Mouse (Mus musculus): ENCODE measurements around the gene Szrd1. TPM values are rescaled to one million over a fixed set of nuclear protein-coding genes. Genes with fewer than 3 reads are reported as not detected.
A peak's percentile ranks its signal among the peaks of the same experiment; 100 is the strongest.
"Not testable (repeated sequence)": the region's sequence is repeated elsewhere in the genome, so short reads cannot be mapped to it uniquely, and the experiment has no call there.

The Szrd1 gene
- polyA plus RNA-seq, 1 experiment from 2014 or later: 29.5 TPM

GRCm38 (mm10) chr4:141140967-141141366, 1.4 kb upstream of the Szrd1 start:
- Histone ChIP-seq H3K36me3 (ENCODE audit: control insufficient read depth, insufficient read depth) (no peaks in the 10 kb centered on the region), H3K9me3 (replicated peaks; ENCODE audit: control insufficient read depth, low read length) (no peaks in the 10 kb centered on the region), H3K4me2 (ENCODE audit: low read depth, low read length) (no peak overlapping the region), H3K9ac (ENCODE audit: low read length) (no peak overlapping the region), H3K27me3 (ENCODE audit: control insufficient read depth, insufficient read depth, low read length) (no peaks in the 10 kb centered on the region), H3K4me1 (ENCODE audit: control insufficient read depth, insufficient read depth, low read length) (peaks cover 22% of the 10 kb centered on the region), H3K27ac (ENCODE audit: low read length) (no peak overlapping the region), H3K4me3 (ENCODE audit: low read length) (no peak overlapping the region)
- 80% methylated on average over 6 of the region's 6 CpGs for WGBS
- no peak for ATAC-seq (replicated peaks; ENCODE audit: extremely low read depth, insufficient read depth, low FRiP score)

DNA sequence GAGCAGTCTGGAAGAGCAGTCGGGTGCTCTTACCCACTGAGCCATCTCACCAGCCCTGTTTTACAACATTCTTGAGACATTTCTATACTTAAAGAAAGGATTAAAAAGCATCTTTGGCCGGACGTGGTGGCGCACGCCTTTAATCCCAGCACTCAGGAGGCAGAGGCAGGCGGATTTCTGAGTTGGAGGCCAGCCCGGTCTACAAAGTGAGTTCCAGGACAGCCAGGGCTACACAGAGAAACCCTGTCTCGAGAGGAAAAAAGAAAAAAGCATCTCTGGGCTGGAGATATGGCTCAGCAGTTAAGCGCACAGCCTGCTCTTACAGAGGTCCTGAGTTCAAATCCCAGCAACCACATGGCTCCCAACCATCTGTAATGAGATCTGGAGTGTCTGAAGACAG, 779 bp upstream of the Szrd1 start:
- H3K4me3 ChIP-seq (ENCODE audit: low read length); ATAC-seq (replicated peaks; ENCODE audit: extremely low read depth, insufficient read depth, low FRiP score); H3K27ac ChIP-seq (ENCODE audit: low read length); H3K9ac ChIP-seq (ENCODE audit: low read length); H3K36me3 ChIP-seq (ENCODE audit: control insufficient read depth, insufficient read depth); H3K9me3 ChIP-seq (replicated peaks; ENCODE audit: control insufficient read depth, low read length); H3K27me3 ChIP-seq (ENCODE audit: control insufficient read depth, insufficient read depth, low read length); H3K4me2 ChIP-seq (ENCODE audit: low read depth, low read length): not testable (repeated sequence)
- peaks cover 26% of the 10 kb centered on the region for H3K4me1 ChIP-seq (ENCODE audit: control insufficient read depth, insufficient read depth, low read length)
- 89% methylated on average over 9 of the region's 9 CpGs for WGBS

- Histone ChIP-seq H3K4me3 (ENCODE audit: low read length) (peak overlapping the region; percentile 69), H3K9ac (ENCODE audit: low read length) (peak overlapping the region; percentile 81), H3K27ac (ENCODE audit: low read length) (peak overlapping the region; percentile 87), H3K27me3 (ENCODE audit: control insufficient read depth, insufficient read depth, low read length) (no peaks in the 10 kb centered on the region), H3K4me1 (ENCODE audit: control insufficient read depth, insufficient read depth, low read length) (peaks cover 41% of the 10 kb centered on the region), H3K4me2 (ENCODE audit: low read depth, low read length) (peak overlapping the region; percentile 88), H3K36me3 (ENCODE audit: control insufficient read depth, insufficient read depth) (no peaks in the 10 kb centered on the region), H3K9me3 (replicated peaks; ENCODE audit: control insufficient read depth, low read length) (no peaks in the 10 kb centered on the region)
- 2% methylated on average over 29 of the region's 29 CpGs for WGBS
- no peak for ATAC-seq (replicated peaks; ENCODE audit: extremely low read depth, insufficient read depth, low FRiP score)
These were observed 1.0 kb downstream of the Szrd1 start for GRCm38 (mm10) chr4:141138425-141139115.

GRCm38 (mm10) chr4:141137740-141138139, 1.8 kb downstream of the Szrd1 start:
- not testable (repeated sequence) for ATAC-seq (replicated peaks; ENCODE audit: extremely low read depth, insufficient read depth, low FRiP score); H3K27me3 ChIP-seq (ENCODE audit: control insufficient read depth, insufficient read depth, low read length); H3K9me3 ChIP-seq (replicated peaks; ENCODE audit: control insufficient read depth, low read length); H3K36me3 ChIP-seq (ENCODE audit: control insufficient read depth, insufficient read depth); H3K27ac ChIP-seq (ENCODE audit: low read length); H3K9ac ChIP-seq (ENCODE audit: low read length)
- 54% methylated on average over 3 of the region's 3 CpGs for WGBS
- Histone ChIP-seq H3K4me3 (ENCODE audit: low read length) (peak overlapping the region; percentile 69; the same call in 1 of the 2 replicates), H3K4me2 (ENCODE audit: low read depth, low read length) (peak overlapping the region; percentile 88; the same call in 1 of the 2 replicates), H3K4me1 (ENCODE audit: control insufficient read depth, insufficient read depth, low read length) (peaks cover 48% of the 10 kb centered on the region)

- no peak for ATAC-seq (replicated peaks; ENCODE audit: extremely low read depth, insufficient read depth, low FRiP score)
- WGBS: 77% methylated on average over 7 of the region's 7 CpGs
- Histone ChIP-seq H3K9me3 (replicated peaks; ENCODE audit: control insufficient read depth, low read length) (no peaks in the 10 kb centered on the region), H3K36me3 (ENCODE audit: control insufficient read depth, insufficient read depth) (no peaks in the 10 kb centered on the region), H3K27me3 (ENCODE audit: control insufficient read depth, insufficient read depth, low read length) (no peaks in the 10 kb centered on the region), H3K4me3 (ENCODE audit: low read length) (no peak overlapping the region), H3K4me1 (ENCODE audit: control insufficient read depth, insufficient read depth, low read length) (peaks cover 64% of the 10 kb centered on the region), H3K4me2 (ENCODE audit: low read depth, low read length) (no peak overlapping the region), H3K9ac (ENCODE audit: low read length) (no peak overlapping the region), H3K27ac (ENCODE audit: low read length) (no peak overlapping the region)
These were observed 3.4 kb downstream of the Szrd1 start for GRCm38 (mm10) chr4:141136126-141136525.

DNA sequence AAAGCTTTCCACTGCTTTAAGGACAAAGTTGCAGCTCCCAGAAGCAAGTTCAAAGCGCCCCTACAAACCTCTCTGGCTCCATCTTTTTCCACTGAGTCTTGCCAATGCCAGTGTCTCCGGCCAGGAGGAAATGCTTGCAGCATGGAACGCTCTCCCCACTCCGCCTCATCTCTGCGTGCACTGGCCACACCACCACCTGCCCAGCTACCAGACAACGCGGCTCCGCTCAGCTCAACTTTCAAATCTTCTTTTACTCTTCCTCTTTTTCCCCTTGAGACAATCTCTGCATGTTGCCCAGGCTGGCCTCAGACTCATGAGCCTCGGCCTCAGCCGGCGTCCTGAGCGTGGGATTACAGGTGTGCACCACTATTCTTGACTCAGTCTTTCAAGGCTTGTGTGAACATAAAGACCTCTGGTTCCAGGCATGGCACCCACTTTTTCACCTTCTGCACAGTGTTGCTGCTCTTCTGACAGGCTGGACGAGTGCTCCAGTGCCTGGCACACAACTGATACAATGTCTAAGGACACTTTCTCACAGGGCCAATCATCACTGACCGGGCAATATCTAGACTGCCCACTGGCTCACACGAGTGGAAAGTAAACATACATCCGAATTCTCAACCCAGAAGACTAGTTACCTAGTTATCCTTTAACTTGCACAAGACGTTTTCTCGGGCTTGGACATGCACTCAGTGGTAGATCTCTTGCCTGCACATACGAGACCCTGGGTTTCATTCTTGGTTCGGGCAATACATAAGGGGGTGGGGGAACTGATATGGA, 4.6 kb downstream of the Szrd1 start:
- 55% methylated on average over 20 of the region's 20 CpGs for WGBS
- H3K27ac ChIP-seq (ENCODE audit: low read length): peak overlapping the region; percentile 64
- H3K36me3 ChIP-seq (ENCODE audit: control insufficient read depth, insufficient read depth): no peaks in the 10 kb centered on the region
- H3K9me3 ChIP-seq (replicated peaks; ENCODE audit: control insufficient read depth, low read length): no peaks in the 10 kb centered on the region
- peak overlapping the region; percentile 51; the same call in 1 of the 2 replicates for H3K9ac ChIP-seq (ENCODE audit: low read length)
- H3K4me2 ChIP-seq (ENCODE audit: low read depth, low read length): no peak overlapping the region
- ATAC-seq (replicated peaks; ENCODE audit: extremely low read depth, insufficient read depth, low FRiP score): no peak
- H3K4me3 ChIP-seq (ENCODE audit: low read length): no peak overlapping the region
- H3K27me3 ChIP-seq (ENCODE audit: control insufficient read depth, insufficient read depth, low read length): no peaks in the 10 kb centered on the region
- H3K4me1 ChIP-seq (ENCODE audit: control insufficient read depth, insufficient read depth, low read length): peaks cover 72% of the 10 kb centered on the region

DNA sequence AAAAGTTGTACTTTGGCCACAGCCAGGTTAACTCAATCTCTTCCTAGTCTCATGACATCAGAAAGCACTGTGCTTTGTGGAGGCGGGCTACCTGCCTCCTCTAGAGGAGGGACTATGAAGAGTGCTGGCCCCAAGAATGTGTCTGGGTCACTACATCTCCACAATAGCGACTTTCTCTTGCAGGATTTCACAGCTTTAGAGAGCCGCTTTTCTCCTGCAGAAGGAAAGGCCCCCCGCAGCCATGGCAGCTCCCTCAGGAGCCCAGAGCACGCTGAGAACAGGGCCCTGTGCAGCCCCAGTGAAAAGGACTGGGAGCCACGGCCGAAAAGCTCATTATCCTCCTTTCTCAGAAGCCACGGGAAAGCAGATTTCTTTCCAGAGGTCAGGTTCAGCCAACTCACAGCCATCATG, 5.5 kb downstream of the Szrd1 start:
- Histone ChIP-seq H3K4me2 (ENCODE audit: low read depth, low read length) (no peak overlapping the region), H3K4me3 (ENCODE audit: low read length) (no peak overlapping the region), H3K9ac (ENCODE audit: low read length) (peak overlapping the region; percentile 51), H3K27ac (ENCODE audit: low read length) (peak overlapping the region; percentile 64), H3K27me3 (ENCODE audit: control insufficient read depth, insufficient read depth, low read length) (no peaks in the 10 kb centered on the region), H3K4me1 (ENCODE audit: control insufficient read depth, insufficient read depth, low read length) (peaks cover 72% of the 10 kb centered on the region), H3K36me3 (ENCODE audit: control insufficient read depth, insufficient read depth) (no peaks in the 10 kb centered on the region), H3K9me3 (replicated peaks; ENCODE audit: control insufficient read depth, low read length) (no peaks in the 10 kb centered on the region)
- WGBS: 48% methylated on average over 8 of the region's 8 CpGs
- no peak for ATAC-seq (replicated peaks; ENCODE audit: extremely low read depth, insufficient read depth, low FRiP score)

DNA sequence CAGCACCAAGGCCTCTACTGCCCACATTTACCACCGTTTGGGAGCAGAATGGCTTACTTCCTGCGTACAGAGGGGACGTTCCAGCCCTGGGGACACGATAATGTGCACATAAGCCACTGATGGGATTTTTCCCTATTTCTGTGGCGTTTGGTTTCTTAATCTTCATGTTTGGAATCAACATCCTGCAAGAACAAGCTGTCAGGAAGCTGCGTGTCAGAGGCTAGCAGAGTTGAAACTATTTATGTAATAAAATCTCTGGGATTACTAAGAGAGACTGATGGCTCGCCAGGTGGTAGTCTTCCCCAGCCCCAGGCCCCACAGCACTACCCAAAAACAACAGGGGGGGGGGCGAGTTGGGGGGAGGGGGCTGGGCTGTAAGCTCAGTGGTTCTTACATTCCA, 6.3 kb downstream of the Szrd1 start:
- Histone ChIP-seq H3K27ac (ENCODE audit: low read length) (peak overlapping the region; percentile 37; the same call in 1 of the 2 replicates), H3K9me3 (replicated peaks; ENCODE audit: control insufficient read depth, low read length) (no peaks in the 10 kb centered on the region), H3K4me2 (ENCODE audit: low read depth, low read length) (no peak overlapping the region), H3K4me1 (ENCODE audit: control insufficient read depth, insufficient read depth, low read length) (peaks cover 70% of the 10 kb centered on the region), H3K36me3 (ENCODE audit: control insufficient read depth, insufficient read depth) (no peaks in the 10 kb centered on the region), H3K4me3 (ENCODE audit: low read length) (no peak overlapping the region), H3K27me3 (ENCODE audit: control insufficient read depth, insufficient read depth, low read length) (no peaks in the 10 kb centered on the region), H3K9ac (ENCODE audit: low read length) (no peak overlapping the region)
- 49% methylated on average over 8 of the region's 8 CpGs for WGBS
- ATAC-seq (replicated peaks; ENCODE audit: extremely low read depth, insufficient read depth, low FRiP score): no peak

DNA sequence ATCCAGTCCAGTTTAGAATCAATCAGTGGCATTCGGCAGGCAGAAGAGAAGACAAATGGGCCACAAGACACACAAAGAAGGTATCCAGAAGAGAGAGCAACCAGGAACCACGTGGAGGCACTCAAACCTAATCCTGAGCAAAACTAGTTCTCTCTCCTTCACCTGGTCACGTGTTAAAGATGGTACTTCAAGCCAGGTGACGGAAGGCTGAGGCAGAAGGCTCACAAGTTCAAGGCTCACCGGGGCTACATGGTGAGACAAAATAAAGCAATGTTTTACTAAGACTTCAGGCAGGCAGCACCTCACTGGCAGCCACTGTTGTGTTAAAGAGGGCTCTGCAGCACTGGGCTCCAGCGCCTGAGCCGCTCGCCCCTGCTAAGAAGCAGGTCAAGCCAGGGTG, 7.4 kb downstream of the Szrd1 start:
- Histone ChIP-seq H3K27ac (ENCODE audit: low read length) (peak overlapping the region; percentile 21), H3K36me3 (ENCODE audit: control insufficient read depth, insufficient read depth) (no peaks in the 10 kb centered on the region), H3K4me3 (ENCODE audit: low read length) (no peak overlapping the region), H3K9me3 (replicated peaks; ENCODE audit: control insufficient read depth, low read length) (no peaks in the 10 kb centered on the region), H3K9ac (ENCODE audit: low read length) (peak overlapping the region; percentile 20), H3K4me2 (ENCODE audit: low read depth, low read length) (peak overlapping the region; percentile 8; the same call in 1 of the 2 replicates), H3K27me3 (ENCODE audit: control insufficient read depth, insufficient read depth, low read length) (no peaks in the 10 kb centered on the region), H3K4me1 (ENCODE audit: control insufficient read depth, insufficient read depth, low read length) (peaks cover 63% of the 10 kb centered on the region)
- 0 out of 2 replicates have a peak, but pooled peaks have one; percentile 1 for ATAC-seq (replicated peaks; ENCODE audit: extremely low read depth, insufficient read depth, low FRiP score)
- 55% methylated on average over 8 of the region's 8 CpGs for WGBS
